Mouse (Mus musculus) duodenum, adult 2 months (tissue): Measurements from ENCODE around the gene Hsp90aa1. TPM values are rescaled to one million over a fixed set of nuclear protein-coding genes. Genes with fewer than 3 reads are reported as not detected.

ENCODE experiments used
- polyA plus RNA-seq: library from polyadenylated mRNA; depleted of rRNA; stranded (reverse); fragments of >200 nt; gene quantifications from 2 replicates; pipeline ENCODE4 v1.2.3, GENCODE M21; 2012; ENCODE audit warnings: low replicate concordance; rRNA removed

Hsp90aa1 gene
- polyA plus RNA-seq, result 9.4 and 10.4 TPM in 2 replicates

DNA sequence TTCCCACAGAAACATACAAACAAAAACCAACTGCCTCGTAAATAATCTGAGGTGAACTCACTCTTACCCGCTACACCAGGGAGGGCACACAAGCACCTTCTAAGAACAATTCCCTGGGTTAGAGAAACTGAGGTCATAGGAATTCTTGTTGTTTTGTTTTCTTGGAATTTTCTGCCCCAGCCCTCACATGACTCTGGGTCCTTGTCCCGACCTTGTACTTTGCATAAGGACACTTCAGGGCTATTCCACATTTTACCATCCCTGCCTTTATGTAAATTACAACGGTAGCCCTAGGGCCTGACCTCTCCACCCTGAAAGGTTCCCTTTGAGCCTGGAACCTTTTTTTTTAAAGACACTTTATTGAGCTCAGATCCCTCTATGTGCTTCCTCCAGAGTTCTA lies at the start of gene Hsp90aa1:
Hsp90aa1 (minus strand) TSS at position 173 of the 400 bp plus-strand sequence.

DNA sequence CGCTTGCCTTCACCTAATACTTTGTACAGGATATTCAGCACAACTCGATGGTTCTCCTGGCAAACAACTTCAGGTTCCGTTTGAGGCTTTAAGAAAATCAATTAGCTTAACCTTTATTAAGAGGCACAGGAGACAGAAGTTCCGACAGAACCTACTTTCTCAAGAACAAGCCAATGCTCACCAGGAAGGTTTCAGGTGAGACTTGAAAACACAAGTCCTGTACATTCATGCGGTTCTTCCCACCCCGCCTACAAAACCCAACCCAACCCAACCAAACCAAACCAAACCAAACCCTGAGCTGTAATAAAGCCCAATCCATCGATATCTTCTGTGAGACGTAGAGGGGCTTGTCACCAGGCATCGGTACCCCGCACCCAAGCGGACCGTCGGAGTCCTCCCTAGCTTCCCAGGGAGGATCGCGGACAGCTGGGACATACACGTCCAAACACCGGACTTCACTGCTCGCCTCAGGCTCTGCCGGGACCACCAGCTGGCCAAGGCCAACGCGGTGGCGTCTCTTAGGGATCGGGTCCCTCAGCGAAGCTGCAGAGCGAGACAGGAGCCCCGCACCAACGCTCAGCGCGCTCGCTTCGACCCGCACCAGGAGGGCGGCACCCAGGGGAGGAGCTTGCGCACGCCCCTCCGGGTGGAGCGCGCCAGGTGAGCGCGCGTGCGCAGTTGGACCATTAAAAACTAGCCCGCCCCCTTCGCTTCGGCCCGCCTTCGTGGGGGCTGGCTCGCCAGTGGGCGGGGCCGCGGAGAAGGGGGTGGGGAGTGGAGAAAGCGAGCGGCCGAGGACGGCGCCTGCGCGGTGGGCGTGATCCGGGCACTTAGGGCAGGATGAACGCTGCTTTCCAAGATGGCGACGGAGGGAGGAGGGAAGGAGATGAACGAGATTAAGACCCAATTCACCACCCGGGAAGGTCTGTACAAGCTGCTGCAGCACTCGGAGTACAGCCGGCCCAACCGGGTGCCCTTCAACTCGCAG lies 34.9 kb upstream of the Hsp90aa1 start, which contains the start of gene Wdr20:
Wdr20 (plus strand) TSS at position 775 of the 988 bp plus-strand sequence.

DNA sequence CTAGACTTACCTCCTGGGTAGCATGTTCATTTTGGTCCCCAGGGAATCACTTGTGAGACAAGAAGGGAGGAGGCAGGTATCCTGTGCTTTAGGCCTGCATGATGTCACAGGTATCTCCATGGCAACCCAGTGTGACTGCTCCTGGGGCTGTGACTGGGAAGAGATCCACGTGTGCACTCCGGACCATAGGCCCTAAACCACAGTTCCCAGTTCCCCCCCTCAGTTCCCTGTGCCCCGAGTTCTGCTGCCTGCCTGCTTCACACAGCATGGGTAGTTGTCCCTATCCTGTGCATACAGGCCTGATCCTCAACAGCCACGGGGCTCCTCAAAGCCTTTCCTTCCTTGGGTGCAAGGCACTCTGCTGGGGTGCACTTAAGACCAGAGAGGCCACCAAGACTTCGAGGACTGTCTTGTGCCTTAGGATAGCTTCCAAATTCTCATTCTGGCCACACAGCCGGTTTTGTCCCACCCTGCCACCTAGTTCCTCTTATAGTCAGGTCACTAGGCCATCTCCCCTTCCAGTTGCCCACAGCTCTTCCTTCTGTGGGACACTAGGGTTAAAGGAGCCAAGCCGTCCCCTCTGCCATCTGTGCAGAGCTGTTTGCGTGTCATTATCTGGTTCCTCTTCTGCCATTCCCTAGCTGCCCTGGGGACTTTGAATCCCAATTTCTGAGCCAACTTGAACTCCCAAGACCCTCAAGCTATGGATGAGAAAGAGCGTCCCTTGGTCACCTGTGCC lies 19.8 kb downstream of the Hsp90aa1 start, which contains the start of gene 1700001K19Rik:
1700001K19Rik (minus strand) TSS at position 59 of the 739 bp plus-strand sequence.

Other genes starting within 250 kb of the Hsp90aa1 start
- gene Dync1h1, start 101.3 kb downstream of the Hsp90aa1 start, polyA plus RNA-seq, result 174 TPM in 2 replicates
- gene 1700001K19Rik, start 20.1 kb downstream of the Hsp90aa1 start, polyA plus RNA-seq, result not detected in 2 replicates
- gene Wdr20, start 35.2 kb upstream of the Hsp90aa1 start, polyA plus RNA-seq, result 9.4 and 16.7 TPM in 2 replicates
- 0.12 and 0.56 TPM in 2 replicates for gene Mok, start 138.2 kb upstream of the Hsp90aa1 start, polyA plus RNA-seq
- 2.6 and 5.6 TPM in 2 replicates for gene Zfp839, start 147.5 kb upstream of the Hsp90aa1 start, polyA plus RNA-seq
- gene Cinp, start 186.4 kb upstream of the Hsp90aa1 start, polyA plus RNA-seq, result 21.3 and 29.5 TPM in 2 replicates
- 1.4 and 4.4 TPM in 2 replicates for gene Tecpr2, start 186.5 kb upstream of the Hsp90aa1 start, polyA plus RNA-seq